Mouse (Mus musculus): ENCODE measurements at regions not wholly inside any gene's neighbourhood (a gene's known extent, or its start where the extent isn't known, plus 50 kb on each side); places are given as distances from the start of the nearest gene placed in this dataset.

- no peak for TF ChIP-seq NELFE (IDR thresholded peaks at IDR 0.05; ENCODE audit: low read depth, low read length)
- TF ChIP-seq GATA1 (IDR thresholded peaks at IDR 0.05; ENCODE audit: low read depth, low read length): no peak
- TF ChIP-seq JUND (IDR thresholded peaks at IDR 0.05; ENCODE audit: low read depth, low read length): no peak
- TF ChIP-seq ZKSCAN1 (IDR thresholded peaks at IDR 0.05; ENCODE audit: low read depth, low read length): no peak
These were observed 317.6 kb downstream of the Gpat3 start (continued) for GRCm38 (mm10) chr5:101163112-101163511.

DNA sequence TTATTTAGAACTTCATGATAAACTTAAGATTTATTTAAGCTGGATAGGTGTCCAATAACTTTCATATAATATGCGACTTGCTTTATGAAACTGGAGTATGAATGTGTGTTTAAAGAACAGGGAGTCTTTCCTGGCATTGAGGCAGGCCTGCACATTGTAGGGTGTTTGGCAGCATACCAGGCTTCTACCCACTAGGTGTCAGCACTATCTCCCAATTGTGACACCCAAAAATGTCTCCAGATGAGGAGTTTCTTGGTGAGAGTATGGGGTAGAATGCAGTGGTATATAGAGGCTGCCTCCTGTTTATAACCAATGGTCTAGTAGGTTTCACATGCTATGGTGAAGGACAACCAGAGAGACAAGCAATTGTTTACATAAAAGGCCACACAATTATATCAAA lies 311.9 kb downstream of the Gpat3 start:
- no peaks in the 10 kb centered on the region for H3K36me3 ChIP-seq (ENCODE audit: control insufficient read depth in 1 of 2, insufficient read depth in 2 of 2, low read length in 2 of 2)
- H3K9ac ChIP-seq (ENCODE audit: control insufficient read depth, low read depth, low read length, poor library complexity, severe bottlenecking): no peak overlapping the region
- H3K9me3 ChIP-seq (replicated peaks; ENCODE audit: insufficient read depth, low read length): no peaks in the 10 kb centered on the region
- TF ChIP-seq GATA1 (IDR thresholded peaks at IDR 0.05; ENCODE audit: low read depth, low read length) (no peak), RCOR1 (IDR thresholded peaks at IDR 0.05; ENCODE audit: low read depth, low read length) (no peak), CTCF (IDR thresholded peaks at IDR 0.05 in 2 of 3, conservative IDR thresholded peaks at IDR 0.05 in 1 of 3; ENCODE audit: control insufficient read depth in 1 of 3, insufficient read depth in 1 of 3, low read depth in 2 of 3, low read length in 3 of 3, poor library complexity in 1 of 3, severe bottlenecking in 1 of 3) (no peak), POLR2AphosphoS5 (IDR thresholded peaks at IDR 0.05; ENCODE audit: borderline replicate concordance, low read depth, low read length) (no peak), MYB (IDR thresholded peaks at IDR 0.05; ENCODE audit: low read depth, low read length) (no peak)
- H3K4me1 ChIP-seq (ENCODE audit: control insufficient read depth in 1 of 2, insufficient read depth in 2 of 2, low read length in 2 of 2): no peaks in the 10 kb centered on the region
- H3K79me2 ChIP-seq (ENCODE audit: control insufficient read depth, insufficient read depth, low read length, poor library complexity): no peaks in the 10 kb centered on the region
- no peak overlapping the region for H3K27ac ChIP-seq (ENCODE audit: control insufficient read depth, low read depth, low read length)
- H3K27me3 ChIP-seq (ENCODE audit: control insufficient read depth in 1 of 2, insufficient read depth in 2 of 2, low read length in 2 of 2): no peaks in the 10 kb centered on the region
- no peak for DNase-seq (ENCODE audit: low read depth, low spot score)
- no peak overlapping the region for H3K4me3 ChIP-seq (ENCODE audit: control insufficient read depth in 1 of 2, insufficient read depth in 1 of 2, low read depth in 2 of 2, low read length in 2 of 2)

DNA sequence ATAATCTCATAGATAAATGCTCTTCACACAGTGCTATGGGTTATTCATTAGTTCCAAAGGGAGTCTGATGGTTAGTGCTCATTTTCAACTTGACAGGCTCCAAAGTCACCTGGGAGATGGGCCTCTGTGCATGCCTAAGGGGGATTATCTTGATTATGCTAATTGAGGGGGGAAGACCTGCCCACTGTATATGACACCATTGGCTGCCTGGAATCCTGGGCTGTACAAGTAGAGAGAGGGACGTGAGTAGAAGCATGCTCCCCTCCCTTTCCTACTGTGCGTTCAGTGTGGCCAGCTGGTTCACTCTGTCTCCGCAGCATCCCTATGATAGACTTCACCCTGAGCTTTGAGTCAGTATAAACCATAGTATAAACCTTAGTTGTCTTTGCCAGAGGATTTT lies 300.8 kb downstream of the Gpat3 start:
- no peaks in the 10 kb centered on the region for H3K4me1 ChIP-seq (ENCODE audit: control insufficient read depth in 1 of 2, insufficient read depth in 2 of 2, low read length in 2 of 2)
- no peak for DNase-seq (ENCODE audit: low read depth, low spot score)
- H3K79me2 ChIP-seq (ENCODE audit: control insufficient read depth, insufficient read depth, low read length, poor library complexity): no peaks in the 10 kb centered on the region
- H3K27me3 ChIP-seq (ENCODE audit: control insufficient read depth in 1 of 2, insufficient read depth in 2 of 2, low read length in 2 of 2): no peaks in the 10 kb centered on the region
- no peaks in the 10 kb centered on the region for H3K36me3 ChIP-seq (ENCODE audit: control insufficient read depth in 1 of 2, insufficient read depth in 2 of 2, low read length in 2 of 2)
- no peak overlapping the region for H3K27ac ChIP-seq (ENCODE audit: control insufficient read depth, low read depth, low read length)
- no peak overlapping the region for H3K4me3 ChIP-seq (ENCODE audit: control insufficient read depth in 1 of 2, insufficient read depth in 1 of 2, low read depth in 2 of 2, low read length in 2 of 2)
- H3K9ac ChIP-seq (ENCODE audit: control insufficient read depth, low read depth, low read length, poor library complexity, severe bottlenecking): no peak overlapping the region
- H3K9me3 ChIP-seq (replicated peaks; ENCODE audit: insufficient read depth, low read length): no peaks in the 10 kb centered on the region
- TF ChIP-seq CHD1 (IDR thresholded peaks at IDR 0.05; ENCODE audit: low read depth, low read length) (no peak), JUND (IDR thresholded peaks at IDR 0.05; ENCODE audit: low read depth, low read length) (no peak), MYC (IDR thresholded peaks at IDR 0.05; ENCODE audit: low read depth, low read length) (no peak), POLR2AphosphoS2 (IDR thresholded peaks at IDR 0.05; ENCODE audit: low read length) (no peak)

- DNase-seq (ENCODE audit: low read depth, low spot score): no peak
- TF ChIP-seq MAZ (IDR thresholded peaks at IDR 0.05; ENCODE audit: low read depth, low read length) (no peak), GATA1 (IDR thresholded peaks at IDR 0.05; ENCODE audit: low read depth, low read length) (no peak), NRF1 (IDR thresholded peaks at IDR 0.05; ENCODE audit: insufficient read depth, low read depth, low read length, poor library complexity, severe bottlenecking) (no peak), RAD21 (IDR thresholded peaks at IDR 0.05; ENCODE audit: low read depth, low read length) (no peak), ZC3H11A (IDR thresholded peaks at IDR 0.05; ENCODE audit: low read depth, low read length) (no peak), POLR2AphosphoS5 (IDR thresholded peaks at IDR 0.05; ENCODE audit: borderline replicate concordance, low read depth, low read length) (no peak), BHLHE40 (IDR thresholded peaks at IDR 0.05; ENCODE audit: borderline replicate concordance, low read depth, low read length) (no peak), SIN3A (IDR thresholded peaks at IDR 0.05; ENCODE audit: low read length) (no peak), ZKSCAN1 (IDR thresholded peaks at IDR 0.05; ENCODE audit: low read depth, low read length) (no peak), MYB (IDR thresholded peaks at IDR 0.05; ENCODE audit: low read depth, low read length) (no peak), ZNF384 (IDR thresholded peaks at IDR 0.05; ENCODE audit: low read depth, low read length) (no peak), CTCF (IDR thresholded peaks at IDR 0.05 in 2 of 3, conservative IDR thresholded peaks at IDR 0.05 in 1 of 3; ENCODE audit: control insufficient read depth in 1 of 3, insufficient read depth in 1 of 3, low read depth in 2 of 3, low read length in 3 of 3, poor library complexity in 1 of 3, severe bottlenecking in 1 of 3) (no peak), TAL1 (IDR thresholded peaks at IDR 0.05; ENCODE audit: low read length) (no peak), POLR2AphosphoS2 (IDR thresholded peaks at IDR 0.05; ENCODE audit: low read length) (no peak), CHD2 (IDR thresholded peaks at IDR 0.05; ENCODE audit: low read length) (no peak), GABPA (IDR thresholded peaks at IDR 0.05; ENCODE audit: low read depth, low read length) (no peak), JUND (IDR thresholded peaks at IDR 0.05; ENCODE audit: low read depth, low read length) (no peak)
- Histone ChIP-seq H3K27me3 (ENCODE audit: control insufficient read depth in 1 of 2, insufficient read depth in 2 of 2, low read length in 2 of 2) (no peaks in the 10 kb centered on the region), H3K79me2 (ENCODE audit: control insufficient read depth, insufficient read depth, low read length, poor library complexity) (no peaks in the 10 kb centered on the region), H3K9me3 (replicated peaks; ENCODE audit: insufficient read depth, low read length) (no peaks in the 10 kb centered on the region), H3K9ac (ENCODE audit: control insufficient read depth, low read depth, low read length, poor library complexity, severe bottlenecking) (no peak overlapping the region), H3K36me3 (ENCODE audit: control insufficient read depth in 1 of 2, insufficient read depth in 2 of 2, low read length in 2 of 2) (no peaks in the 10 kb centered on the region), H3K27ac (ENCODE audit: control insufficient read depth, low read depth, low read length) (no peak overlapping the region), H3K4me3 (ENCODE audit: control insufficient read depth in 1 of 2, insufficient read depth in 1 of 2, low read depth in 2 of 2, low read length in 2 of 2) (no peak overlapping the region), H3K4me1 (ENCODE audit: control insufficient read depth in 1 of 2, insufficient read depth in 2 of 2, low read length in 2 of 2) (no peaks in the 10 kb centered on the region)
These were observed 279.5 kb downstream of the Gpat3 start for GRCm38 (mm10) chr5:101124941-101125453.
